Mouse (Mus musculus) heart, embryonic 16.5 days (tissue): ENCODE data around the gene Ptprs. TPM values are rescaled to one million over a fixed set of nuclear protein-coding genes. Genes with fewer than 3 reads are reported as not detected.
A peak's percentile ranks its signal among the peaks of the same experiment; 100 is the strongest.

Source experiments
- ATAC-seq: fragments of 200-750 bp; cut with Nextera tagmentation; replicated peaks from 2 replicates; pipeline ENCODE4 v1.8.0; 2017; ENCODE audit warnings: moderate number of reproducible peaks; ENCODE audit not compliant: insufficient read depth, low FRiP score; ENCODE audit errors: extremely low read depth
- H3K27ac ChIP-seq: fragments of 300-500 bp; sonication (generic); 2 replicates; pipeline ENCODE4 v1.5.1; 2014; ENCODE audit warnings: mild to moderate bottlenecking, low read length, control low read depth, moderate library complexity
- H3K27me3 ChIP-seq: fragments of 300-500 bp; sonication (generic); 2 replicates; pipeline ENCODE4 v1.6.1; 2014; ENCODE audit warnings: low read length, mixed read lengths; ENCODE audit not compliant: control insufficient read depth, insufficient read depth
- H3K36me3 ChIP-seq: fragments of 300-500 bp; sonication (generic); 2 replicates; pipeline ENCODE4 v1.6.1; 2014; ENCODE audit not compliant: control insufficient read depth, insufficient read depth
- H3K4me1 ChIP-seq: fragments of 300-500 bp; sonication (generic); 2 replicates; pipeline ENCODE4 v1.6.1; 2014; ENCODE audit warnings: low read length, mixed read lengths; ENCODE audit not compliant: control insufficient read depth, insufficient read depth
- H3K4me2 ChIP-seq: fragments of 300-500 bp; sonication (generic); 2 replicates; pipeline ENCODE4 v1.6.1; 2014; ENCODE audit warnings: low read depth, mild to moderate bottlenecking, control low read depth, low read length
- H3K4me3 ChIP-seq: fragments of 300-500 bp; sonication (generic); 2 replicates; pipeline ENCODE4 v1.5.1; 2014; ENCODE audit warnings: mild to moderate bottlenecking, control low read depth, low read length
- H3K9ac ChIP-seq: fragments of 300-500 bp; sonication (generic); 2 replicates; pipeline ENCODE4 v1.6.1; 2014; ENCODE audit warnings: low read length, control low read depth
- H3K9me3 ChIP-seq: fragments of 300-500 bp; sonication (generic); replicated peaks from 2 replicates; pipeline ENCODE4 v1.6.1; 2016; ENCODE audit warnings: low read length; ENCODE audit not compliant: control insufficient read depth
- WGBS: fragments of 180-500 bp; shearing (Covaris S2); extraction: QIAGEN DNeasy Blood & Tissue Kit; methylation state at CpG from one replicate; pipeline ENCODE4 v1.1.7; 2014; 5-methylcytosine and 5-hydroxymethylcytosine counted together
- polyA plus RNA-seq: library from polyadenylated mRNA; unstranded; fragments of >200 nt; fragmentation: Nextera tagmentation; extraction: Ambion mirVana; gene quantifications from 2 replicates; pipeline ENCODE4 v1.2.1, GENCODE M21; 2015

The Ptprs gene
- polyA plus RNA-seq, 1 experiment from 2014 or later = 33.9 TPM

- H3K4me3 ChIP-seq = no peak overlapping the region
- no peaks in the 10 kb centered on the region for H3K27me3 ChIP-seq
- peaks cover 42% of the 10 kb centered on the region for H3K4me1 ChIP-seq
- ATAC-seq = no peak
- no peak overlapping the region for H3K27ac ChIP-seq
- no peak overlapping the region for H3K9ac ChIP-seq
- no peaks in the 10 kb centered on the region for H3K36me3 ChIP-seq
- no peak overlapping the region for H3K4me2 ChIP-seq
- no peaks in the 10 kb centered on the region for H3K9me3 ChIP-seq
- WGBS = 78% methylated on average over 7 of the region's 7 CpGs
Measured at GRCm38 (mm10) chr17:56464817-56465216, 11.5 kb downstream of the Ptprs start.

GRCm38 (mm10) chr17:56464345-56464744, 11.9 kb downstream of the Ptprs start:
- WGBS = 95% methylated on average over 2 of the region's 2 CpGs
- H3K27ac ChIP-seq = no peak overlapping the region
- no peak for ATAC-seq

GRCm38 (mm10) chr17:56463500-56463899, 12.8 kb downstream of the Ptprs start:
- H3K4me2 ChIP-seq = no peak overlapping the region
- no peak overlapping the region for H3K4me3 ChIP-seq
- peak overlapping the region; percentile 96 for H3K27ac ChIP-seq
- H3K9me3 ChIP-seq = no peaks in the 10 kb centered on the region
- H3K36me3 ChIP-seq = no peaks in the 10 kb centered on the region
- H3K4me1 ChIP-seq = peaks cover 33% of the 10 kb centered on the region
- WGBS = 44% methylated on average over 1 of the region's 1 CpGs
- H3K9ac ChIP-seq = no peak overlapping the region
- no peaks in the 10 kb centered on the region for H3K27me3 ChIP-seq
- ATAC-seq = no peak

More at GRCm38 (mm10) chr17:56464345-56464744, 11.9 kb downstream of the Ptprs start:
- H3K36me3 ChIP-seq = no peaks in the 10 kb centered on the region
- no peaks in the 10 kb centered on the region for H3K9me3 ChIP-seq
- H3K4me1 ChIP-seq = peaks cover 40% of the 10 kb centered on the region
- no peak overlapping the region for H3K4me3 ChIP-seq
- no peak overlapping the region for H3K9ac ChIP-seq
- no peak overlapping the region for H3K4me2 ChIP-seq
- no peaks in the 10 kb centered on the region for H3K27me3 ChIP-seq

- 7% methylated on average over 17 of the region's 17 CpGs for WGBS
- Histone ChIP-seq H3K4me1 (peaks cover 31% of the 10 kb centered on the region), H3K9me3 (no peaks in the 10 kb centered on the region), H3K4me2 (peak overlapping the region; percentile 97), H3K9ac (peak overlapping the region; percentile 63), H3K36me3 (no peaks in the 10 kb centered on the region), H3K27me3 (no peaks in the 10 kb centered on the region), H3K4me3 (peak overlapping the region; percentile 82), H3K27ac (peak overlapping the region; percentile 96)
- ATAC-seq = no peak
Measured at GRCm38 (mm10) chr17:56462835-56463455, 13.3 kb downstream of the Ptprs start.

GRCm38 (mm10) chr17:56461771-56462743, 14.2 kb downstream of the Ptprs start:
- no peaks in the 10 kb centered on the region for H3K9me3 ChIP-seq
- H3K4me1 ChIP-seq = peaks cover 24% of the 10 kb centered on the region
- under 1% methylated on average over 77 of the region's 77 CpGs for WGBS
- peak; percentile 91 for ATAC-seq
- H3K27me3 ChIP-seq = no peaks in the 10 kb centered on the region
- peak overlapping the region; percentile 82 for H3K4me3 ChIP-seq
- H3K27ac ChIP-seq = peak overlapping the region; percentile 96
- H3K9ac ChIP-seq = peak overlapping the region; percentile 92
- H3K36me3 ChIP-seq = peaks cover 2% of the 10 kb centered on the region; the same call in 1 of the 2 replicates
- peak overlapping the region; percentile 97 for H3K4me2 ChIP-seq

GRCm38 (mm10) chr17:56460876-56461275, 15.4 kb downstream of the Ptprs start:
- ATAC-seq = no peak
- peaks cover 5% of the 10 kb centered on the region; the same call in 1 of the 2 replicates for H3K36me3 ChIP-seq
- H3K9me3 ChIP-seq = no peaks in the 10 kb centered on the region
- peak overlapping the region; percentile 97 for H3K4me2 ChIP-seq
- no peaks in the 10 kb centered on the region for H3K27me3 ChIP-seq
- WGBS = 25% methylated on average over 6 of the region's 6 CpGs
- H3K9ac ChIP-seq = peak overlapping the region; percentile 92
- peaks cover 24% of the 10 kb centered on the region for H3K4me1 ChIP-seq
- H3K27ac ChIP-seq = peak overlapping the region; percentile 96; the same call in 1 of the 2 replicates
- peak overlapping the region; percentile 82 for H3K4me3 ChIP-seq

GRCm38 (mm10) chr17:56457442-56457841, 18.8 kb downstream of the Ptprs start:
- H3K9me3 ChIP-seq = no peaks in the 10 kb centered on the region
- H3K9ac ChIP-seq = no peak overlapping the region
- H3K36me3 ChIP-seq = peaks cover 22% of the 10 kb centered on the region
- ATAC-seq = no peak
- no peak overlapping the region for H3K4me2 ChIP-seq
- 89% methylated on average over 1 of the region's 1 CpGs for WGBS
- no peaks in the 10 kb centered on the region for H3K27me3 ChIP-seq
- H3K4me1 ChIP-seq = peaks cover 28% of the 10 kb centered on the region
- H3K27ac ChIP-seq = no peak overlapping the region
- H3K4me3 ChIP-seq = no peak overlapping the region

- H3K36me3 ChIP-seq = peaks cover 30% of the 10 kb centered on the region
- WGBS = 84% methylated on average over 5 of the region's 5 CpGs
- ATAC-seq = no peak
Measured at GRCm38 (mm10) chr17:56456353-56456752, 19.9 kb downstream of the Ptprs start.

GRCm38 (mm10) chr17:56453689-56454088, 22.6 kb downstream of the Ptprs start:
- Histone ChIP-seq H3K4me1 (peaks cover 12% of the 10 kb centered on the region), H3K9ac (no peak overlapping the region), H3K9me3 (no peaks in the 10 kb centered on the region), H3K27ac (peak overlapping the region; percentile 50; the same call in 1 of the 2 replicates), H3K36me3 (peaks cover 49% of the 10 kb centered on the region), H3K4me2 (no peak overlapping the region), H3K27me3 (no peaks in the 10 kb centered on the region), H3K4me3 (no peak overlapping the region)
- ATAC-seq = no peak
- 85% methylated on average over 4 of the region's 4 CpGs for WGBS

More at GRCm38 (mm10) chr17:56456353-56456752, 19.9 kb downstream of the Ptprs start:
- Histone ChIP-seq H3K9ac (no peak overlapping the region), H3K4me2 (no peak overlapping the region), H3K27me3 (no peaks in the 10 kb centered on the region), H3K27ac (no peak overlapping the region), H3K9me3 (no peaks in the 10 kb centered on the region), H3K4me3 (no peak overlapping the region), H3K4me1 (peaks cover 28% of the 10 kb centered on the region)
